Mouse (Mus musculus) adrenal gland, postnatal 10 days (tissue): ENCODE measurements around the gene N4bp2. TPM values are rescaled to one million over a fixed set of nuclear protein-coding genes. Genes with fewer than 3 reads are reported as not detected.
"Not testable (repeated sequence)": the region's sequence is repeated elsewhere in the genome, so short reads cannot be mapped to it uniquely, and the experiment has no call there.

ENCODE experiments used
- DNase-seq: peaks from one replicate; pipeline ENCODE4 v3.0.0; 2021; ENCODE audit warnings: mixed read lengths
- long read RNA-seq, 2 experiments: library from polyadenylated mRNA; stranded (forward); transcript quantifications; one replicate each; pipeline ENCODE4 v2.0.0; 2021
- total RNA-seq, 2 experiments: library from RNA; stranded (reverse); gene quantifications; 2 replicates each; pipeline ENCODE4 v1.2.3; 2021

The N4bp2 gene
- total RNA-seq, result 10 to 100 TPM; 26.0 to 31.2 TPM
- long read RNA-seq, experiment 1, partial matches to known transcripts, result 2 of 4 reads
- long read RNA-seq, experiment 1, other reads (novel, unspliced or antisense), result 1 of 4 reads
- long read RNA-seq, experiment 2, partial matches to known transcripts, result 1 of 1 reads
- long read RNA-seq, experiment 2, other reads (novel, unspliced or antisense), result 0 of 1 reads

- peak; percentile 86 for DNase-seq
Measured at GRCm38 (mm10) chr5:65763088-65763915, at the start of gene N4bp2. Gene N4bp2 (plus strand): TSS chr5:65763521.

- no peak for DNase-seq
Measured at GRCm38 (mm10) chr5:65715084-65715483, 48.2 kb upstream of the N4bp2 start.

- DNase-seq, result no peak
Measured at GRCm38 (mm10) chr5:65717063-65717902, 46.0 kb upstream of the N4bp2 start.

- DNase-seq, result not testable (repeated sequence)
Measured at GRCm38 (mm10) chr5:65717903-65718211, 45.5 kb upstream of the N4bp2 start.

GRCm38 (mm10) chr5:65718368-65718767 is 45.0 kb upstream of the N4bp2 start:
- no peak for DNase-seq

- peak; percentile 71 for DNase-seq
Measured at GRCm38 (mm10) chr5:65724311-65725054, 38.8 kb upstream of the N4bp2 start.

GRCm38 (mm10) chr5:65731173-65732007 is 31.9 kb upstream of the N4bp2 start:
- peak; percentile 59 for DNase-seq

GRCm38 (mm10) chr5:65735601-65736000 is 27.7 kb upstream of the N4bp2 start:
- no peak for DNase-seq

- DNase-seq, result no peak
Measured at GRCm38 (mm10) chr5:65739366-65739765, 24.0 kb upstream of the N4bp2 start.

GRCm38 (mm10) chr5:65746908-65747307 is 16.4 kb upstream of the N4bp2 start:
- DNase-seq, result no peak

- no peak for DNase-seq
Measured at GRCm38 (mm10) chr5:65748386-65748785, 14.9 kb upstream of the N4bp2 start.

GRCm38 (mm10) chr5:65748880-65749279 is 14.4 kb upstream of the N4bp2 start:
- DNase-seq, result no peak

GRCm38 (mm10) chr5:65752021-65752420 is 11.3 kb upstream of the N4bp2 start:
- DNase-seq, result no peak

GRCm38 (mm10) chr5:65755859-65756258 is 7.5 kb upstream of the N4bp2 start:
- peak; percentile 47 for DNase-seq

GRCm38 (mm10) chr5:65757110-65757509 is 6.2 kb upstream of the N4bp2 start:
- no peak for DNase-seq

- DNase-seq, result no peak
Measured at GRCm38 (mm10) chr5:65760041-65760440, 3.3 kb upstream of the N4bp2 start.

- no peak for DNase-seq
Measured at GRCm38 (mm10) chr5:65760599-65760998, 2.7 kb upstream of the N4bp2 start.

- DNase-seq, result no peak
Measured at GRCm38 (mm10) chr5:65761020-65761419, 2.3 kb upstream of the N4bp2 start.

- DNase-seq, result no peak
Measured at GRCm38 (mm10) chr5:65761921-65762320, 1.4 kb upstream of the N4bp2 start.

GRCm38 (mm10) chr5:65762686-65763085 is 635 bp upstream of the N4bp2 start:
- DNase-seq, result no peak
